Mouse (Mus musculus): ENCODE results near the gene Xpot. TPM values are rescaled to one million over a fixed set of nuclear protein-coding genes. Genes with fewer than 3 reads are reported as not detected.

The Xpot gene
- total and polyA plus RNA-seq, 3 experiments, result 132 to 151 (median 140) TPM

DNA sequence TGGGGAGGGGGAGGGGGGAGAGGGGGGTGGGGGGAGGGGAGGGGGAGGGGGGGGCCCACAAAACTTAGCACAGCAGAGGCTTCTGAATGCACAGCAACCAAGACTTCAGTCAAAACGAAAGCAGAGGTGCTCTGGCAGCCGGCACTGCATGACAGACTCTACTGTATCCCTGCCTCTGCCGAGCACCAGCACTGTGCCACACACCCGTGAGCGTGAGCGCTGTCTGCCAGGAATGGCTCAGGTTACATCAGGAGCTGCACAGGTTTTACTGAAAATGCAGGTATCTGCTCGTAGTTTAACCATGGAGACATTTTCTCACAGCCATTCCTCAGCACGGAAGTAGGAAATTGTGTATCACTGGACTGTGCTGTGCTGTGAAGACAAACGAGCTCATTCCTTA lies 75.8 kb downstream of the Xpot start:
- DNase-seq (ENCODE audit: extremely low read depth), result peak; percentile 35
- Histone ChIP-seq H3K79me2 (replicated peaks; ENCODE audit: control insufficient read depth, extremely low read depth, insufficient read depth, poor library complexity, severe bottlenecking) (no peaks in the 10 kb centered on the region), H3K9ac (ENCODE audit: insufficient read depth, low read depth) (no peak overlapping the region), H3K4me1 (ENCODE audit: control insufficient read depth in 1 of 2, insufficient read depth in 2 of 2) (peaks cover 0 to 24% of the 10 kb centered on the region in 2 experiments; a peak in 2 of 4 replicates), H3K36me3 (replicated peaks in 1 of 2; ENCODE audit: control insufficient read depth in 1 of 2, insufficient read depth in 1 of 2, low read length in 1 of 2) (peaks cover 70 to 95% of the 10 kb centered on the region in 2 experiments), H3K27ac (ENCODE audit: insufficient read depth, low read depth) (no peak overlapping the region), H3K9me3 (replicated peaks; ENCODE audit: low read length) (no peaks in the 10 kb centered on the region), H3K27me3 (replicated peaks) (no peaks in the 10 kb centered on the region), H3K4me3 (replicated peaks in 1 of 3; ENCODE audit: low read depth in 2 of 3, low read length in 2 of 3, poor library complexity in 1 of 3) (no peak overlapping the region), H3K4me2 (ENCODE audit: insufficient read depth, low read depth, poor library complexity, severe bottlenecking) (no peak overlapping the region)
- in situ Hi-C loops (cut with MboI; ENCODE audit: low pct_ligation_motif_present, low pct_unique_long_range_greater_than_20kb, low sequenced_read_pairs), result no loop called here
- TF ChIP-seq PAX5 (IDR thresholded peaks at IDR 0.05; ENCODE audit: low read length), result no peak
- TF ChIP-seq RAD21 (IDR thresholded peaks at IDR 0.05; ENCODE audit: low read depth, low read length), result no peak
- no peak for TF ChIP-seq NRF1 (IDR thresholded peaks at IDR 0.05; ENCODE audit: low read depth, low read length)
- no peak for TF ChIP-seq IRF4 (IDR thresholded peaks at IDR 0.05; ENCODE audit: low read depth, low read length)
- no peak for TF ChIP-seq MYC (IDR thresholded peaks at IDR 0.05; ENCODE audit: low read depth, low read length)
- no peak for TF ChIP-seq KAT2A (IDR thresholded peaks at IDR 0.05; ENCODE audit: insufficient replicate concordance, low read length)
- dilution Hi-C loops (cut with MboI; ENCODE audit: extremely low pct_ligation_motif_present, extremely low pct_unique_long_range_greater_than_20kb, low sequenced_read_pairs), result no loop called here

DNA sequence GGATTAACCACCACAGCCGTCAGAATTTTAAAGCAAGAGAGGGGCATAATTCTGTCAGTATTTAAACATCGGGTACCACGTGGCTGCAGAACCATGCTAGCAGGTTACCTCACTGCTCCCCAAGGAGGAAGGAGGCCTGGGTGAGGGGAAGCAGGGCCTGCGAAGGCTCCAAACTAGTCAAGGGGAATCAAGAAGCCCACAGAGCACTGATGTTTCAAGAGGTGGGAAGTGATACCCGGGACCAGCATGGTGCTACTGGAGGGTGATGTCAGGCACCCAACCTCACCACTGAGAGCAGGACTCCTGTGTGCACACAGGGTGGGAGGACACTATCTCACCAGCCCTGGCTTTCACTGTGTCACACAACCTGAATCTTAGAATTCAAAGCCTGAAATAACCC lies 76.5 kb downstream of the Xpot start:
- Histone ChIP-seq H3K27me3 (replicated peaks) (no peaks in the 10 kb centered on the region), H3K9me3 (replicated peaks; ENCODE audit: low read length) (no peaks in the 10 kb centered on the region), H3K4me2 (ENCODE audit: insufficient read depth, low read depth, poor library complexity, severe bottlenecking) (no peak overlapping the region), H3K36me3 (replicated peaks in 1 of 2; ENCODE audit: control insufficient read depth in 1 of 2, insufficient read depth in 1 of 2, low read length in 1 of 2) (peaks cover 67 to 93% of the 10 kb centered on the region in 2 experiments), H3K27ac (ENCODE audit: insufficient read depth, low read depth) (no peak overlapping the region), H3K4me1 (ENCODE audit: control insufficient read depth in 1 of 2, insufficient read depth in 2 of 2) (peaks cover 0 to 30% of the 10 kb centered on the region in 2 experiments; a peak in 2 of 4 replicates), H3K4me3 (replicated peaks in 1 of 3; ENCODE audit: low read depth in 2 of 3, low read length in 2 of 3, poor library complexity in 1 of 3) (no peak overlapping the region), H3K9ac (ENCODE audit: insufficient read depth, low read depth) (no peak overlapping the region), H3K79me2 (replicated peaks; ENCODE audit: control insufficient read depth, extremely low read depth, insufficient read depth, poor library complexity, severe bottlenecking) (no peaks in the 10 kb centered on the region)
- dilution Hi-C loops (cut with MboI; ENCODE audit: extremely low pct_ligation_motif_present, extremely low pct_unique_long_range_greater_than_20kb, low sequenced_read_pairs), result no loop called here
- peak; percentile 67 for DNase-seq (ENCODE audit: extremely low read depth)
- in situ Hi-C loops (cut with MboI; ENCODE audit: low pct_ligation_motif_present, low pct_unique_long_range_greater_than_20kb, low sequenced_read_pairs), result no loop called here
- no peak for TF ChIP-seq MAZ (IDR thresholded peaks at IDR 0.05; ENCODE audit: low read depth, low read length)
- TF ChIP-seq MAX (IDR thresholded peaks at IDR 0.05; ENCODE audit: low read length), result peak; percentile 37; the same call in 1 of the 2 replicates

GRCm38 (mm10) chr10:121547162-121547561 lies 79.0 kb downstream of the Xpot start:
- no peak overlapping the region for H3K4me3 ChIP-seq (replicated peaks in 1 of 3; ENCODE audit: low read depth in 2 of 3, low read length in 2 of 3, poor library complexity in 1 of 3)
- peaks cover 47 to 69% of the 10 kb centered on the region in 2 experiments for H3K36me3 ChIP-seq (replicated peaks in 1 of 2; ENCODE audit: control insufficient read depth in 1 of 2, insufficient read depth in 1 of 2, low read length in 1 of 2)
- in situ Hi-C loops (cut with MboI; ENCODE audit: low pct_ligation_motif_present, low pct_unique_long_range_greater_than_20kb, low sequenced_read_pairs), result no loop called here

More at GRCm38 (mm10) chr10:121547162-121547561, 79.0 kb downstream of the Xpot start:
- H3K27me3 ChIP-seq (replicated peaks), result no peaks in the 10 kb centered on the region
- no peak overlapping the region for H3K27ac ChIP-seq (ENCODE audit: insufficient read depth, low read depth)
- H3K79me2 ChIP-seq (replicated peaks; ENCODE audit: control insufficient read depth, extremely low read depth, insufficient read depth, poor library complexity, severe bottlenecking), result no peaks in the 10 kb centered on the region
- peaks cover 0 to 37% of the 10 kb centered on the region in 2 experiments; a peak in 3 of 4 replicates for H3K4me1 ChIP-seq (ENCODE audit: control insufficient read depth in 1 of 2, insufficient read depth in 2 of 2)
- TF ChIP-seq BHLHE40 (IDR thresholded peaks at IDR 0.05; ENCODE audit: low read depth, low read length) (no peak), GABPA (IDR thresholded peaks at IDR 0.05; ENCODE audit: insufficient replicate concordance, low read depth, low read length) (no peak), ZNF384 (IDR thresholded peaks at IDR 0.05; ENCODE audit: low read depth, low read length) (no peak), EP300 (IDR thresholded peaks at IDR 0.05; ENCODE audit: low read length) (no peak), ZKSCAN1 (IDR thresholded peaks at IDR 0.05; ENCODE audit: borderline replicate concordance, low read depth, low read length) (no peak), MXI1 (IDR thresholded peaks at IDR 0.05; ENCODE audit: low read depth, low read length) (no peak), MAX (IDR thresholded peaks at IDR 0.05; ENCODE audit: low read length) (no peak), TBP (conservative IDR thresholded peaks at IDR 0.05; ENCODE audit: low read depth, low read length) (no peak), SMC3 (IDR thresholded peaks at IDR 0.05; ENCODE audit: low read depth, low read length) (no peak), NRF1 (IDR thresholded peaks at IDR 0.05; ENCODE audit: low read depth, low read length) (no peak), JUND (conservative IDR thresholded peaks at IDR 0.05; ENCODE audit: low read depth, low read length) (no peak), MEF2A (IDR thresholded peaks at IDR 0.05; ENCODE audit: borderline replicate concordance, low read depth, low read length) (no peak), ZMIZ1 (IDR thresholded peaks at IDR 0.05; ENCODE audit: low read depth, low read length) (no peak), CTCF (conservative IDR thresholded peaks at IDR 0.05 in 1 of 2, IDR thresholded peaks at IDR 0.05 in 1 of 2; ENCODE audit: low read depth in 2 of 2, low read length in 2 of 2) (no peak), ELF1 (IDR thresholded peaks at IDR 0.05; ENCODE audit: low read depth, low read length) (no peak), CHD1 (IDR thresholded peaks at IDR 0.05; ENCODE audit: low read depth, low read length) (no peak), RCOR1 (conservative IDR thresholded peaks at IDR 0.05; ENCODE audit: low read depth, low read length) (no peak)
- H3K9me3 ChIP-seq (replicated peaks; ENCODE audit: low read length), result no peaks in the 10 kb centered on the region
- no peak overlapping the region for H3K9ac ChIP-seq (ENCODE audit: insufficient read depth, low read depth)
- no peak for DNase-seq (ENCODE audit: extremely low read depth)
- dilution Hi-C loops (cut with MboI; ENCODE audit: extremely low pct_ligation_motif_present, extremely low pct_unique_long_range_greater_than_20kb, low sequenced_read_pairs), result no loop called here
- no peak overlapping the region for H3K4me2 ChIP-seq (ENCODE audit: insufficient read depth, low read depth, poor library complexity, severe bottlenecking)
